10 mouse cellular contexts compared by ENCODE assay signal in genomic region chr11:8706246-8707041, GRCm38 (mm10). TPM values are rescaled to one million over a fixed set of nuclear protein-coding genes. Genes with fewer than 3 reads are reported as not detected.
A peak's percentile ranks its signal among the peaks of the same experiment; 100 is the strongest.
DNase-seq lines count a peak whose midpoint lies in the region; ATAC-seq and TF ChIP-seq lines count a peak whose summit lies in the region.
"Had no signal": no experiment of that assay in that cellular context is flagged by ENCODE, and none has a peak within 500 bp of the region (broad histone marks: within the 10 kb centered on the region; RNA-seq: fewer than 3 reads in every experiment).

No protein-coding gene starts in this region.

- no peak overlapping the region for H3K4me2 ChIP-seq in kidney, embryonic 14.5 days (replicated peaks; ENCODE audit: low read depth, low read length)
- H3K4me2 ChIP-seq: neural tube, embryonic 13.5 days had no signal

- no peaks in the 10 kb centered on the region for H3K27me3 ChIP-seq in kidney, embryonic 14.5 days (ENCODE audit: control insufficient read depth, insufficient read depth, low read length)
- no peaks in the 10 kb centered on the region for H3K27me3 ChIP-seq in thymus, adult 2 months (ENCODE audit: control insufficient read depth, insufficient read depth, low read length)
- H3K27me3 ChIP-seq: neural tube, embryonic 13.5 days; Patski had no signal

- 34% methylated on average over 8 of the region's 8 CpGs for WGBS in kidney, embryonic 14.5 days
- 89% methylated on average over 8 of the region's 8 CpGs for WGBS in thymus, adult 2 months

- TF ChIP-seq POLR2A in thymus, adult 2 months (IDR thresholded peaks at IDR 0.05; ENCODE audit: control insufficient read depth, extremely low read depth, insufficient read depth, low read length, poor library complexity): no peak

- no peak; the same call in 1 of the 2 replicates for ATAC-seq in kidney, embryonic 14.5 days (ENCODE audit: low FRiP score, low TSS enrichment)
- ATAC-seq: Patski had no signal

- peak overlapping the region; percentile 48; the same call in 1 of the 2 replicates for H3K27ac ChIP-seq in kidney, embryonic 14.5 days (ENCODE audit: low read depth, low read length)
- H3K27ac ChIP-seq in left cerebral cortex, adult 2 months: no peak overlapping the region
- no peak overlapping the region for H3K27ac ChIP-seq in thymus, adult 2 months (ENCODE audit: control insufficient read depth, insufficient read depth, low read length)
- H3K27ac ChIP-seq: neural tube, embryonic 13.5 days had no signal

- H3K36me3 ChIP-seq in kidney, embryonic 14.5 days (ENCODE audit: control insufficient read depth, insufficient read depth, low read length): no peaks in the 10 kb centered on the region
- H3K36me3 ChIP-seq in thymus, adult 2 months (ENCODE audit: control insufficient read depth, insufficient read depth, low read length): no peaks in the 10 kb centered on the region
- H3K36me3 ChIP-seq: neural tube, embryonic 13.5 days had no signal

- no peaks in the 10 kb centered on the region for H3K9me3 ChIP-seq in kidney, embryonic 14.5 days (ENCODE audit: control insufficient read depth, low read length)
- H3K9me3 ChIP-seq: neural tube, embryonic 13.5 days had no signal

- H3K9ac ChIP-seq in kidney, embryonic 14.5 days (ENCODE audit: low read depth, low read length): no peak overlapping the region
- H3K9ac ChIP-seq: neural tube, embryonic 13.5 days had no signal

- H3K4me3 ChIP-seq in kidney, embryonic 14.5 days (ENCODE audit: low read length): no peak overlapping the region
- H3K4me3 ChIP-seq in left cerebral cortex, adult 2 months: no peak overlapping the region
- no peak overlapping the region for H3K4me3 ChIP-seq in thymus, adult 2 months (ENCODE audit: control insufficient read depth, insufficient read depth, low read length)
- H3K4me3 ChIP-seq: neural tube, embryonic 13.5 days had no signal

- intact Hi-C loops in heart, postnatal 25 days (cut with DNase I): no loop called here
- intact Hi-C loops in left cerebral cortex, adult 2 months (cut with DNase I): no loop called here

- peaks cover 11% of the 10 kb centered on the region for H3K4me1 ChIP-seq in kidney, embryonic 14.5 days (ENCODE audit: control insufficient read depth, insufficient read depth, low read length)
- H3K4me1 ChIP-seq in thymus, adult 2 months (replicated peaks; ENCODE audit: control insufficient read depth, insufficient read depth, low read length): peaks cover 34% of the 10 kb centered on the region
- H3K4me1 ChIP-seq: neural tube, embryonic 13.5 days had no signal

- DNase-seq in adrenal gland, adult (ENCODE audit: inconsistent age in 2 of 2, low spot score in 1 of 2): peak; percentile 56 to 78
- DNase-seq in adrenal gland, postnatal 25 days: no peak
- no peak for DNase-seq in kidney, adult 8-10 months
- DNase-seq in NIH3T3 (ENCODE audit: low read depth): peak; percentile 48
- DNase-seq in heart, postnatal 25 days (ENCODE audit: low spot score): peak; percentile 6
- no peak for DNase-seq in left cerebral cortex, adult 2 months (ENCODE audit: extremely low spot score in 1 of 2, low spot score in 2 of 2)
- no peak for DNase-seq in thymus, adult 2 months

- TF ChIP-seq CTCF in left cerebral cortex, adult 2 months (IDR thresholded peaks at IDR 0.05): no peak
- no peak for TF ChIP-seq CTCF in thymus, adult 2 months (IDR thresholded peaks at IDR 0.05; ENCODE audit: borderline replicate concordance, control insufficient read depth, extremely low read depth, insufficient read depth, low read length, poor library complexity)

RNA-seq across cellular contexts. Expression of gene Tns3, which starts 42.1 kb away (rescaled TPM):
- total RNA-seq in adrenal gland, postnatal 25 days (2021): 52.2 and 71.1 TPM in 2 replicates
- polyA plus RNA-seq in kidney, embryonic 14.5 days (2014; fragmentation: Nextera tagmentation; extraction: Ambion mirVana): 12.5 and 20.3 TPM in 2 replicates
- 10 to 100 TPM; 21.2 to 21.4 TPM for total RNA-seq in heart, postnatal 25 days (2021)
- total RNA-seq in left cerebral cortex, adult 2 months (2021): 10 to 100 TPM; 33.6 to 40.1 TPM
- 31.7 and 33.9 TPM in 2 replicates for polyA plus RNA-seq in thymus, adult 2 months (2012; rRNA removed)

Comparison
In these comparisons a context has a peak if more than half of its experiments do, and no peak if none do; other contexts are left out.
1. DNase-seq: peak in adrenal gland, adult (2 of 2), NIH3T3 (single experiment) and heart, postnatal 25 days (single experiment); none in adrenal gland, postnatal 25 days (single experiment), kidney, adult 8-10 months (0 of 2), left cerebral cortex, adult 2 months (0 of 2) and thymus, adult 2 months (single experiment).